Mouse (Mus musculus): ENCODE results near the gene Hist1h2ba.

- TF ChIP-seq EP300 (IDR thresholded peaks at IDR 0.05; ENCODE audit: insufficient read depth, low read depth, low read length): no peak
- no peak for TF ChIP-seq CTCF (IDR thresholded peaks at IDR 0.05; ENCODE audit: low read depth, low read length)
- no peak for TF ChIP-seq POLR2A (IDR thresholded peaks at IDR 0.05; ENCODE audit: insufficient read depth, low read length)
Measured at GRCm38 (mm10) chr13:23964909-23965308, 31.0 kb upstream of the Hist1h2ba start.

Measured in ES-Bruce4 (cell line).